Mouse (Mus musculus): ENCODE data around the gene Lrriq1. TPM values are rescaled to one million over a fixed set of nuclear protein-coding genes. Genes with fewer than 3 reads are reported as not detected.

The Lrriq1 gene
- total and polyA plus RNA-seq, 3 experiments = not detected

GRCm38 (mm10) chr10:103028253-103029131 lies 207.6 kb downstream of the Lrriq1 start:
- H3K36me3 ChIP-seq (ENCODE audit: control insufficient read depth in 1 of 2, insufficient read depth in 2 of 2, low read length in 2 of 2) = no peaks in the 10 kb centered on the region
- no peak overlapping the region for H3K9ac ChIP-seq (ENCODE audit: control insufficient read depth, low read depth, low read length, poor library complexity, severe bottlenecking)
- H3K79me2 ChIP-seq (ENCODE audit: control insufficient read depth, insufficient read depth, low read length, poor library complexity) = no peaks in the 10 kb centered on the region
- no peak overlapping the region for H3K4me3 ChIP-seq (ENCODE audit: control insufficient read depth in 1 of 2, insufficient read depth in 1 of 2, low read depth in 2 of 2, low read length in 2 of 2)
- DNase-seq (ENCODE audit: low read depth, low spot score) = no peak
- no peak for TF ChIP-seq MXI1 (IDR thresholded peaks at IDR 0.05; ENCODE audit: low read depth, low read length)
- no peak for TF ChIP-seq CHD2 (IDR thresholded peaks at IDR 0.05; ENCODE audit: low read length)
- H3K4me1 ChIP-seq (ENCODE audit: control insufficient read depth in 1 of 2, insufficient read depth in 2 of 2, low read length in 2 of 2) = no peaks in the 10 kb centered on the region
- no peaks in the 10 kb centered on the region for H3K27me3 ChIP-seq (ENCODE audit: control insufficient read depth in 1 of 2, insufficient read depth in 2 of 2, low read length in 2 of 2)
- no peaks in the 10 kb centered on the region for H3K9me3 ChIP-seq (replicated peaks; ENCODE audit: insufficient read depth, low read length)
- H3K27ac ChIP-seq (ENCODE audit: control insufficient read depth, low read depth, low read length) = no peak overlapping the region

DNA sequence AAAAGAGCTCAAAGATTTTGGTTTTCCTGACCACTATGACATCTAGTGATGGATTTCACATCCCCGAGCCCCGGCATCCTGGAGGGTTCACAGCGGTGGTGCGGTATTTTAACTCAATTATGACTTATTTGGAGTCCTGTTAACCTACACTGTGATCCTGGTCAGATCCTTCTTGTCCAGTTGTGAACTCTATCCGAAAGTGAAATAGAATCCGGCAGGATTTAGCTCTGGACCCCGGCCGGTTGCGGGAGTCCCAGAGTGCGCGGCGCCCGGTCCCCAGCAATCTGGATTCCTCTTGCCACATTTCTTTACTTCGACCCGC lies 208.2 kb downstream of the Lrriq1 start:
- TF ChIP-seq HCFC1 (IDR thresholded peaks at IDR 0.05; ENCODE audit: low read depth, low read length) (no peak), POLR2A (IDR thresholded peaks at IDR 0.05; ENCODE audit: control insufficient read depth in 1 of 2, insufficient read depth in 1 of 2, low read depth in 1 of 2, low read length in 2 of 2, poor library complexity in 1 of 2) (no peak), EP300 (IDR thresholded peaks at IDR 0.05; ENCODE audit: low read depth in 1 of 2, low read length in 2 of 2) (no peak), USF2 (IDR thresholded peaks at IDR 0.05; ENCODE audit: borderline replicate concordance in 1 of 2, insufficient read depth in 1 of 2, low read depth in 1 of 2, low read length in 2 of 2) (no peak), MYC (IDR thresholded peaks at IDR 0.05; ENCODE audit: low read depth, low read length) (no peak), SMC3 (IDR thresholded peaks at IDR 0.05; ENCODE audit: low read depth, low read length) (no peak), ZKSCAN1 (IDR thresholded peaks at IDR 0.05; ENCODE audit: low read depth, low read length) (no peak), MAFK (IDR thresholded peaks at IDR 0.05; ENCODE audit: borderline replicate concordance, low read depth, low read length) (no peak), RCOR1 (IDR thresholded peaks at IDR 0.05; ENCODE audit: low read depth, low read length) (no peak), NRF1 (IDR thresholded peaks at IDR 0.05; ENCODE audit: insufficient read depth, low read depth, low read length, poor library complexity, severe bottlenecking) (no peak), MYB (IDR thresholded peaks at IDR 0.05; ENCODE audit: low read depth, low read length) (no peak), TCF12 (IDR thresholded peaks at IDR 0.05; ENCODE audit: low read depth, low read length) (no peak), ZMIZ1 (IDR thresholded peaks at IDR 0.05; ENCODE audit: low read depth, low read length) (no peak), GABPA (IDR thresholded peaks at IDR 0.05; ENCODE audit: low read depth, low read length) (no peak), POLR2AphosphoS5 (IDR thresholded peaks at IDR 0.05; ENCODE audit: borderline replicate concordance, low read depth, low read length) (no peak), MEF2A (IDR thresholded peaks at IDR 0.05; ENCODE audit: extremely low read depth, insufficient replicate concordance, low read depth, low read length, poor library complexity, severe bottlenecking) (no peak), SIN3A (IDR thresholded peaks at IDR 0.05; ENCODE audit: low read length) (no peak)
- Histone ChIP-seq H3K4me1 (ENCODE audit: control insufficient read depth in 1 of 2, insufficient read depth in 2 of 2, low read length in 2 of 2) (no peaks in the 10 kb centered on the region), H3K9ac (ENCODE audit: control insufficient read depth, low read depth, low read length, poor library complexity, severe bottlenecking) (no peak overlapping the region), H3K36me3 (ENCODE audit: control insufficient read depth in 1 of 2, insufficient read depth in 2 of 2, low read length in 2 of 2) (no peaks in the 10 kb centered on the region), H3K4me3 (ENCODE audit: control insufficient read depth in 1 of 2, insufficient read depth in 1 of 2, low read depth in 2 of 2, low read length in 2 of 2) (no peak overlapping the region), H3K9me3 (replicated peaks; ENCODE audit: insufficient read depth, low read length) (no peaks in the 10 kb centered on the region), H3K79me2 (ENCODE audit: control insufficient read depth, insufficient read depth, low read length, poor library complexity) (no peaks in the 10 kb centered on the region), H3K27ac (ENCODE audit: control insufficient read depth, low read depth, low read length) (no peak overlapping the region), H3K27me3 (ENCODE audit: control insufficient read depth in 1 of 2, insufficient read depth in 2 of 2, low read length in 2 of 2) (no peaks in the 10 kb centered on the region)
- DNase-seq (ENCODE audit: low read depth, low spot score) = no peak

Measured in MEL (cell line).